Mouse (Mus musculus) T-helper 1 cell (primary cell): ENCODE data around the gene Prcp.
"Not testable (repeated sequence)": the region's sequence is repeated elsewhere in the genome, so short reads cannot be mapped to it uniquely, and the experiment has no call there.

Source experiments
- in situ Hi-C: fragments of 300-600 bp; cut with MboI, MseI; formaldehyde crosslinking; loops from one replicate; pipeline ENCODE4 v1.15.1; 2025; ENCODE audit warnings: high pct_unique_total_duplicates

Prcp gene

GRCm38 (mm10) chr7:92977429-92977828, 103.2 kb downstream of the Prcp start:
- in situ Hi-C loops = no loop called here

GRCm38 (mm10) chr7:92978225-92978624, 104.0 kb downstream of the Prcp start:
- in situ Hi-C loops = no loop called here

GRCm38 (mm10) chr7:92978720-92979119, 104.5 kb downstream of the Prcp start:
- in situ Hi-C loops = not testable (repeated sequence)

- in situ Hi-C loops = no loop called here
Observed at GRCm38 (mm10) chr7:92980741-92981140, 106.5 kb downstream of the Prcp start.

GRCm38 (mm10) chr7:92981864-92982263, 107.6 kb downstream of the Prcp start:
- in situ Hi-C loops = no loop called here
